Mouse (Mus musculus) embryo, embryonic 9.5 days (tissue): ENCODE data around the gene Tph1.
A peak's percentile ranks its signal among the peaks of the same experiment; 100 is the strongest.
"Not testable (repeated sequence)": the region's sequence is repeated elsewhere in the genome, so short reads cannot be mapped to it uniquely, and the experiment has no call there.

Experiments used
- DNase-seq: peaks from one replicate; pipeline ENCODE4 v3.0.0-alpha.2; 2017; ENCODE audit errors: extremely low spot score

Tph1 gene

DNA sequence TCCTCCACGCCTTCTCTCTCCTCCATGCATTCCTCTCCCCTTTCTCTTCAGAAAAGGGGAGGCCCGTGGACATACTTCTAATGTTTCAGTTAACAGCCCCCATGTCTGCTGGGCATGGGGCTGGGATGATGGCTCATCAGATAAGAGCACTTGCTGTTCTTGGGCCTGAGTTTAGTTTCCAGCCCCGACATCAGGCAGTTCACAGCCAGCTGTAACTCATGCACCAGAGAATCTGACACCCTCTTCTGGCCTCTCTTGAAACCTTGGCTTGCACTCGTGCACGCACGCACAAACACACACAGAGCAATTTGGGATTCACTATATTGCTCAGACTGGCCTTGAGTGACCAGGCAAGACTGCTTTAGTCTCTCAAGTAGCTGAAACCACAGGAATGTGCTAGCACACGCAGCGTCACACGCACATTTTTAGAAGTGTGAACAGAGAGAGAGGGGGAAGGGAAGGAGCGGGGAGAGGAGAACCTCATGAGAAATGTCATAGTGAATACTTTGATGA lies at the start of gene Tph1:
TSS of gene Tph1 (minus strand) at position 378 of the 513 bp plus-strand sequence.
- no peak for DNase-seq

DNA sequence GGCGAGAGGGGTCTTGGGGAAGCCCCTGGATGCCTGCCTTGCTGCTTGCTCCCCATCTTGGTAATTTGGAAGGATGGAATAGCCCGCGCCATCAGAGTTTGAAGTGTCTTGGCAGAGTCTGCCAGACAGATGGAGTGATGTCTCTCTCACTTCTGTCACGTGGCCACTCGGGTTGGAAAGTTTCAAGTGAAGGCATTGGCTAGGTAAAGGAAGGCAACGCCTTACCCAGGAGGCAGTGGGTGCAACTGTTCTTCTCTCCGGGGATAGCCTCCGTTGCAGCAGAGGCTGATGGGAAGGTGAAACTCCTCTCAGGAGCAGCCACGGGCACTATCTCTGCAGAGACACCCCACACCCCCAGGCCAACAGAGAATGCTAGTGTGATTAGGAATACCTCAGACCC lies 48.1 kb upstream of the Tph1 start:
- no peak for DNase-seq

DNA sequence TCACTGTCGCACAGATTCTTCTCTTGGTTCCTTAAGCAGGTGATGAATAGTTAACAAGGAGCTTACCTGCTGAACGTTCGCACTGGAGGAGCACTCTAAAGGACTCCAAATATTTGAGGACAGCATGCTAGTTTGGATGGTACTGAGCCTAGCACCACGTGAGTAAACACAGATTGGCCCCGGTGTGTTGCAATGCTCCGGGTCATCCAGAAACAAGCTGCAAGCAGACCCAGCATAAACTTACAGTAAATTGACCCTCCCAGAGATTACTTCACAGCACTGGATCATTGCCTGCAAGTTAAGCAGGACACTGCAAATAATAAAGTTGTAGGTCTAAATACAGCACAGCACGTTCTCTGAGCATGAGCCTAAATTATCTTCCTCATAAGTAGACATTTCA lies 47.2 kb upstream of the Tph1 start:
- no peak for DNase-seq

DNA sequence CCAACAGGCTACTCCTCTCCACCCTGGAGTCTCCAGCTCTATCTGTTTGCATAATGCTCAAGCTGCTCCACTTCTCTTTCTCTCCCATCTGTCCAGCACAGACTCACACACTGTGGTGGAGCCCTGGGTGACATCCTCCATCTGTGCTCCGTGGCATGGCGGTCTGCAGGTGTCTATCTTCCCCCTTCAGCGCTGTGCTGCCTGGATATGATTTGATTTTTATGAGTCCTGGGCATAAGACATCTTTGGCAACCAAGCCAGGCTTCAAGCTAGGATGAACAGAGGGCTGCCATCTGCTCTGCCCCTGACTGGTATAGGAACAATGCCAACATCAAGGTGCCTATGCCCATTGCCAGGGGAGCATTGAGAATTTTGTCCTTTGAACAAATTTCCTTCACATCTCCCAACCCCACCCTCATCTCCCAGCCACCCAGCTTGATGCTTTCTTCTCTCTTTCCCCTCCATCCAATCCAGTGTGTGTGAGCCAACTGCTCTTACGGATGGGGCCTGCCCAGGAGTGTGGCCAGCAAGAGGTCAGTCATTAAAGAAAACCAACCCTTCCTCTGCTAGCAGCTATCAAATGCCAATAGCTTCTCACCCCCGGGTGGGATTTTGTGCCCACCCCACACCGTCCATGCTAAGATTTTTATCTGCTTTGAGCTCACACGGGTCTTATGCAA lies 46.4 kb upstream of the Tph1 start:
- DNase-seq = no peak

DNA sequence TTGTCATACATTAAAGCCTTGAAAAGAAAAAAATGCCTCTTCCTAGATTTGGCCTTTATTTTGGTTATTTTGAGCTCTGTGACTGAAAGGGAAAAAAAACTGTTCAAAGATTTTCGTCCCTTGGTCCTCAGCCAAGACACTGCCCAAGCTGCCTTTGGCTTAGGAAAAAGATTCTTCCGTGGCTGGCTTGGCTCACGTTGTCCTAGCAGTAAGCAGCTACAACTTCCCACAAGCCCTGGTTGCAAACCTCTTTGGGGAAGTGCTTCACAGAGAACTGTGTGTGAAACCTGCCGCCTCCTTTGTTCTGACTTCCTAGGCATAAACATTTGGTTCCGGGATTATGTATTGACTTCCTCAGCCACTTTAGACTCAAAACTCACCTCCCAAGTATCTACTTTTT lies 44.6 kb upstream of the Tph1 start:
- DNase-seq = no peak

DNA sequence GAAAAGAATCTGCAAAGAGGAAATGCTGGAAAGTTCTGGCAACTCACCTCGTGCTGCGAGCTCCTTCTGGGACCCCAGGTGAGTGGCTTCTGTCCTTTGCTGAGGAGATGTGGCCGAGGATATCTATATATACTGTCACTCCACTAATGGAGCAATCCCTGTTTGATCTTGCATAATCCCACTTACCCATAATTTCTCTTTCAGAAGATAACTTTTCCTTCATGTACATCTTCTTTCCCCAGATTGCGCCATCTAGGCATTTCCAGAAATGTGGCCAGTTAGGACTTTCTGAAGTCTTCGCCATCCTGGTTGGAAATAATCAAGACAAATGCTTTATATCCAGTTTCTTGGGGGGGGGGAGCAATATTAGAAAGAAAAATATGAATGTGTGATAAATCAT lies 43.3 kb upstream of the Tph1 start, which contains the start of gene Saa3:
TSS of gene Saa3 (minus strand) at position 101 of the 400 bp plus-strand sequence.
- no peak for DNase-seq

DNA sequence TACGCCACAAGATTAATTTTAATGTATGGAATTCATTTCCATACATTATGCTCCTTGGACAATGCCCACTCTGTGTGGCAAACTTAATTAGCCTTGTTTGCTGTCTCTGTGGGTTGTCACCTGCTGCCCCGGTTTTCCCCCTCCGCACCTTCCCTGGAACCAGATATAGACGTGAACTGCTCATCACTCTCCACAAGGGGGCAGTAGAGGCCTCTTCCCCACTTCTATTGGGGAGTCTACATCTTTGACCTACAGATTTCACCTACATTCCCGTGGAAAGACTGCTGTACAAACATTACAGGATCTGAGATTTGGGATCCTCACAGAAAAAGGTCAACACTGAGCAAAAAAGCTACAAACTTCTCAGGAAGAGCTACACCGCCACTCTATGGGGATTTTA lies 42.2 kb upstream of the Tph1 start:
- DNase-seq = peak; percentile 56

DNA sequence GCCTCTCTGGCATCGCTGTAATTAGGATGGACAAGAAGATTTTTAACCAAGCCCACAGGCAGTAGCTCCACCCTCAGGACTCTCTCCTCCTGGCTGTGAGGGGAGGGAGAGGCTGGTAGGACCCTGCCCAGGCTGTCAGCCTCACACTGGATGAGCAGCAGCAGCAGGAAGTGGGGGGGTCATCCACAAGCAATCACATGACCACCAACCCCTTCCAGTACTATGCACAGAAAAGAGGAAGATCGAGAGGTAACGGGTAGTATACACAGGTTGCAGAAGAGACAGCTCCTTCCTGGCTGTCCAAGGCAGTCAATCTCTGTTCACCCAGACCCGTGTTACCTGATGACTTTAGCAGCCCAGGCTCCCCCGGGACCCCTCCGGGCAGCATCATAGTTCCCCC lies 39.9 kb upstream of the Tph1 start:
- no peak for DNase-seq

DNA sequence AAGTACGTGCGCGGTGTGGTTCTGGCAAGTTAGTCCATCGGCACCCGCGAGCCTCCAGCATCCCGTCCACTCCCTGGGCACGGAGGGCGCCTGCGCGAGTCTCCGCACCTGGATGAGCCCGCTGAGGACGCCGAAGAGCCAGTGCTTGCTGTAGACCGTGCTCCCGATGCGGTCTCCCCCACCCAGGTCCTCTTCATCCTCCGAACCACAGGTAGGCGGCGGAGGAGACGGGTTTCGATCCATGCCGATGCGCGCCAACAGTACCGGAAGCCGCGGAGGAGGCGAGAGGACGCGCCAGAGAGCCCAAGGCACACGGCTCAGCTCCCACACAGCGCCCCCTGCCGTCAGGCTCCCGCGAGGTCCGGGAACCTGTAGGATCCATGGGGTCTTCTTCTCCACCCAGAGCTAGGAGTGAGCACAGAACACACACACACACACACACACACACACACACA lies 38.1 kb upstream of the Tph1 start, which contains the start of gene Saal1:
TSS of gene Saal1 (minus strand) at position 291 of the 455 bp plus-strand sequence.
- peak; percentile 95 for DNase-seq

DNA sequence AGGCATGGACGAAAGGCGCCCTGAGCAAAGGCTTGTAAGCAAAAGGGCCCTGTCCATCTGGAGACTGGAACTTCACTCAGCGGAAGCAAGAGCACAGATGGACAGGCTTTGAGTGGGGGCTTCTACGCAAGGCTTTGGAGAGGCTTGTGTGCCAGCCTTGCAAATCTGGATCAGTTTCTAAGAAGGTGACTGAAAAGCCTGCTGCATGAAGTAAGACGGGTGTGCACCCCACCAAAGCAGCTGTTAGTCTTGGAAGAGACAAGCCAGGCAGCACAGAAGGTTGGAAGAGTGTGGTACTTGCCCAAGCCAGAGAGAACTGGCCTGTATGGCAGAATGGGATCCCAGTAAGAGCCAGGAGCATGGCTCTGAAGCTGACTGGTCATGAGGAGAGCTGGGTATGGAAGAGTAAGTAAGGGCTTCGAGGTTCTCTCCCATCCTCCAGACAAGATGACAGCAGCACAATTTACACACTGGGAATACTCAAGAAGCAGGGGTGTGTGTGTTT lies 28.2 kb upstream of the Tph1 start:
- DNase-seq = no peak

DNA sequence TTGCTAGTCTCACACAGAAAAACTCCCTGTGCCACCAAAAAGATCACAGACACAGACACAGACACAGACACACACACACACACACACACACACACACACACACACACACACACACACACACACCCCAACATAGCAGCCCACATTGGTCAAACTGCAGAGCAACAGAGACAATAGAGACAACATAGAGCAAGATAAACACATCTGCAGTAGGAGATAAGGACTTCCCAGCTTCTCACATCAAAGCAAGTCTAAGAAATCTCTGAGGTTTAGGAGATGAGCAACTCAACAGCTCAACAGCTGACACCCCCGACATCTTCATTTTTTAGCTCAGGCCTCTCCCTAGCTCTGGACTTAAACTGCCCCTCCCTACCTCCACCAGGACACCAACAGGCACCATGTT lies 24.4 kb upstream of the Tph1 start:
- DNase-seq = no peak

DNA sequence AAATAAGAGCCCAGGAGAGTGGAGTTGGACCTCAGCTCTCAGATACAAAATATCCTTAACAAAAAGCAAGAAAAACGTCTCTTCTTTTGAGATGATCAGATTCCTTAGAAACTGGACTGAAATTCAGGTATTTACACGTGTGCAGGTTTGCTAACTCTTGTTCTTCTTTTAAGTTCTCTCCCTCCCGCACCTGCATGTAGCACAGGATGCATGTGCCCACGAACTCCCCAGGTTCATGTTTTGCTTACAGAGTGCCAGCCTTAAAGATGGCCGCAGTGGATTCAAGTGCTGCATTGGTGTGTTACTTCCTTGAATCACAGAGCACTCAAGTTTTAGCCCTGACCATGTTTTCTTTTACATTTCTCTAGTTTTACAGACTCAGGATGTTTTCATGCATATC lies 14.5 kb upstream of the Tph1 start:
- no peak for DNase-seq

DNA sequence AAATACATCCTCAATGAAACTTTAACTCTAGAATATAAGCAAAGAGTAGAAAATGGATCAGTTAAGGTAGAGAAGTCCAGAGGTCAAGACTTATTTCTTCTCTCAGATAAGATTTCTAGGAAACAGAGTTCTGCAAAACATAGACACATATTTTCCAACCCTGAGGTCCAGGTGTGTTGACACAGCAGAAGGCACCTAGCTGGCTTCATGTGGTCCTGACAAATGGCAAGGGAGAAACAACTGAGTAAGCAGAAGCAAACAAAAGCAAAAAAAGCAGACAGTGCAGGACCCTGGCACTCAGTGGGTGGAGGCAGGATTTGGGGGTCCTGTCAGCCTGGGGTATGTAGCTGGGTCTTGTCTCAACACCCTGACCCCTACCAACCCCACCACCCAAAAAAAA lies 8.4 kb upstream of the Tph1 start:
- DNase-seq = no peak

DNA sequence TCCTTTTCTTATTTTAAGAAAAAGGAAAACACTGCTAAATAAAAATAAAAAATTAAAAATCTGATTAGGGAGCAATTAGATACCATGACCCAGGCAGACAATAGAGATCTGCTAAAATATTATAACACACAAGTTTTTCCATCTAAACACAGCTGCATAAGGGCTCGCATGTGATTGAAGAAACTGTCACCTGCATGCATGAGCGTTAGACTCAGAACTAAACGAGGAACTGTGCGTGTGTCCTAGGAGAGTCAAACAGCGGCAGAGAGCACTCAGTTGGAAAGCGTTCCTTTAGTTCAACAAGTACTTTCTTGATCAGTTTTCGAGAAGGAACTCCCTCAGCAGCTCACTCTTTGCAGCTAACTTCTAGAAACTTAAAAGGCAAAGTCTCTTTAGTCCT lies 6.7 kb upstream of the Tph1 start:
- not testable (repeated sequence) for DNase-seq

DNA sequence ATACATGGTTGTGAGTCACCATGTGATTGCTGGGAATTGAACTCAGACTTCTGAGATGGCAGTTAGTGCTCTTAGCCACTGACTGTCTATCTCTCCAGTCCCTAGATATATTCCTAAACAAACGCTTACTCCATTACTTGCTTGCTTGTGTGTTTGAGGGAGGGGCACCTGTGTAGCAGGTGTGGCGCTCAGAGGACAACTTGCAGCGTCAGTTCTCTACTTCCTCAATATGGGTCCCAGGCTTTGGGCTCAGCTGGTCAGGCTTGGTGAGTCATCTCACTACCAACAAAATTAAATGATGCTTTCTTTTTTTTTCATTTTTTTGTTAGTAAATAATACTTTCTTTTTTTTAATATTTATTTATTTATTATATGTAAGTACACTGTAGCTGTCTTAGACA lies 6.1 kb upstream of the Tph1 start:
- no peak for DNase-seq

DNA sequence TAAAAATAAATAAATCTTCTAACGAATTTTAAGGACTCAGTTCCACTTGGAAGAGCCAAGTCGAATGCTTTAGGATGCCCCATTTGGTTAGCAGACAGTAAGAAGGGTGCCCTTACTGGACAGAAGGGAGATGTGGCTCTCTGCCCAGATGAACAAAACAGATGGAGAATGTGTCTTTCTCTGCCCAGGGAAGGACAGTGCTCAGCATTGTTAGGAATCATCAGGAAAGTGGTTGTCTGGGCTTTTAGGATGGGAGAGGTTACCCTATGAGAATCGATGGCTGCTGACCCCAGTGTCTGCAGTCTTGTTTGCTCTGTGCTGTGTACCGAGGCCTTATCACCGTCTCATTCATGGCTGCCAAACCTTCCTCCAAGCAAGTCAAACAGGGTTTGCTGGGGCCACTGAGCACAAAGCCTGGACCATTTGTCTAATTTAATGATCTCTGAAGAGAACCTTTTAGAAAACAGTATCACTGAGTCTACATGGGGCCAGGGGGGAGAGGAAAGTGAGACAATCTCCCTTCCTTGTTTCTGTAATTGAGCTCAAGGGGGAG lies 4.5 kb upstream of the Tph1 start:
- no peak for DNase-seq

DNA sequence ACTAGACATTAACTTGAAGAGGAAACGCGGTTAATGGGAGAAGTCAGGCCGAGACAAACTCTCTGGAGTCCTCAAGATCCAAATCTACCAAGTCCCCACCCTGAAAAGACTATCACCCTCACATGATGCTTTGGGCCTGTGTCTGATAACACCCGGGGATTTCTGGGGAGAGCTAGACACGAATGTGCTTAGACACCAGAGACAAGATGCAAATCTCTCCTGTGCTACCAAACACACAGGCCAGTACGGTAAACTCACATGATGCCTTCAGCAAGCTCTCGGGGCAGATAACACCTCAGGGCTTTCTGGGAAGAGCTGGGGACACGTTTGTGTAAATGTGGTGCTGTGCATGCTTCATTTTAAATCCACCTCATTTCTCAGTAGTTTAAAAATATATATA lies 3.5 kb upstream of the Tph1 start:
- no peak for DNase-seq

DNA sequence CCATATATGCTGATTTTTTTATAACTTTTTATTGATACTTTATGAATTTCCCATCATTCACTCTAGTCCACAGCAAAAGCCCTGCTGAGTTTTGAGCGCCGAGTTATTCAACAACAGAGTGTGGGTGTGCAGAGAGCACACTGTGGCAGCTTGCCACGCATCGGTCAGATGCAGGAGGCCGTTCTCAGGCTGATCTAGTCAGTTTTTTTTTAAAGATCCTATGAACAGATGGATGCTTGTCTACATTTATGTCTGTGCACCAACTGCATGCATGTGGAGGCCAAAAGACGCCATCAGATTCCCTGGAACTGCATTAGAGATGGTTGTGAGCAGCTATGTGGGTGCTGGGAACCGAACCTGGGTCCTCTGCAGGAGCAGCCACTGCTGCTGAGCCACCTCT lies 2.7 kb upstream of the Tph1 start:
- no peak for DNase-seq

DNA sequence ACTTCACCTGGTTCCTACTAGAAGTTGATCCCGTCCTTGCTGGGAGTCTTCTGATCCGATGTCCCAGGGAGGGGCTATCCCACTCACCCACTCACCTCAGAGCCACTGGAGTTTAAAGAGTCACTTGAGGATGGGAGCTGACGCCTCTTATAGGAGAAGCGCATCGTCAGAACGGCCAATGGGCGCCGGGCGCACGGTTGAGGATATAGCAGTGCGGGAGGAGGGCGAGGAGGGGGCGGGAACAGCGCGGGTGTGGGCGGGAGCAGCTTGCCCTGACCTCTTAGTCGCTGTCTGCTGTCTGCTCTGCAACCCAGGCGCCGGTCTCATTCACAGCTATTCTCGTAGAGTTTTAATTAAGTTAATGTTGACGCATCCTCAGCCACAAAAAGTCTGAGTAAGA lies 5.1 kb downstream of the Tph1 start:
- peak; percentile 57 for DNase-seq

DNA sequence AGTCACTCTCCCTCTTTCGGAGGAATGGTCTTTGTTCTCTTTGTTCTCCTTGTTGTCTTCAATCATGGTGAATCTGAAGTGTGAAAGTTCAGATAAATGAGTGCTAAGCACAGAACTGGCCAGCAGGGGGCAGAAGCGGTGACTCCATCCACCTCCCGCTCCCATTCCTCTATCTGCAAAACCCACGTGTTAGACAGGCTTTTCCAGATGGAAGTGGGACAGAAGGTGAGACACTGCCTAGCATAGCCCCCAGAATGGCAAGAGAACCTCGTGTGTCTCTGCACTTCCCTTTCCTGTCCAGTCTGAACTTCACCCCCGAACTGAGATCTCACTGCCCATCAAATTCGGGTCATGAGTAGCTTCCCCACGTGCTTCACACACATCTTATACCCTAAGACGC lies 7.1 kb downstream of the Tph1 start:
- peak; percentile 57 for DNase-seq

DNA sequence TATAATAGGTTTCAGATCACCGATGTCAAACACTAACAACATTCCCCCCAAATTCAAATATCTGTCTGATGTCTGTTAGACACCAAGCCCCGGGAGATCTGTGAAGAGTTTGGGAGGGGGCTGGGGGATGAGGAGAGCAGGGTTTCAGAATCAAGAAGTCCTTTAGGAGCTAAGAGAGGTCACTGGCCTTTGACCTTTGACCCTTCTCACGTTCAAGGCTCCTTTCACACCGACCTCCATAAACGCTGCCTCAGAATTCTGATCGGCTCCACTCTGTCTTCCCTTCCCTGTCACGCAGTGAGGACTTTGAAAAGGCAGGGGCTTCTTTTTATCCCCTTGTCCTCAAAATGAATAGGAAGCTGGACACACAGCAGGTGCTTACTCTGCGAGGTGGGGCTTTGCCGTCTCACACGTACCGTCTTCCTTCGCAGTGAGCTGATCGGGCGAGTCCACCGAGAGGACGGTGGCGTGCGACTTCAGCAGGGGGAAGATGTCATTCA lies 10.7 kb downstream of the Tph1 start:
- DNase-seq = peak; percentile 30

DNA sequence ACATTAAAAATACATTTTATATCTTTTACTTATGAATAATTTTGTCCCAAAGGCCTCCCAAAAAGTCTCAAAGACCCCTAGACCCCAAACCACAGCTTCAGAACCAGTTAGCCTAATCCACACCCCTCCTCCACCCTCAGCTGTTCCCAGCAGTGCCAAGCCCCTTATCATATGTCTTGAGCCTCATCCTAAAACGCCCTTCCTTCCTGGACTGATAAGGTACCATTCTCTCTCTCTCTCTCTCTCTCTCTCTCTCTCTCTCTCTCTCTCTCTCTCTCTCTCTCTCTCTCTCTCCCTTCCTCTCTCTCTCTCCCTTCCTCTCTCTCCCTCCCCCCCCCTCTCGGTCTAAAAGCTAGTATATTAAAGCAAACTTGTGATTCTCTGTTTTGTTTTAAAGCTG lies 20.1 kb downstream of the Tph1 start:
- no peak for DNase-seq

DNA sequence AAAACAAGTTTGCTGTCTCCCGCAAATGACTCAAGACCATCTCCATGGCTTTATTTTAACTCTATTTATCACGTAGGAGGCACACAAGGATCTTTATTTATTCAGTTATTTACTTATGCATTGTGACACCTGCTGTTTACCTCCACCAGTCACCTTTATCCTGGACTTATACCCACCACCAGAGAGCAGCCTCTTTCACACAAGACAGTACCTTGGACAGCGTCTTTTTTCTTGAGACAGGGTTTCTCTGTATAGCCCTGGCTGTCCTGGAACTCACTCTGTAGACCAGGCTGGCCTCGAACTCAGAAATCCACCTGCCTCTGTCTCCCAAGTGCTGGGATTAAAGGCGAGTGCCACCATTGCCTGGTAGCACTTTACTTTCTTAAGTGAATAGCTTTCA lies 22.1 kb downstream of the Tph1 start:
- not testable (repeated sequence) for DNase-seq
